Mouse (Mus musculus): ENCODE measurements around the gene Mvd.

Gene Mvd

DNA sequence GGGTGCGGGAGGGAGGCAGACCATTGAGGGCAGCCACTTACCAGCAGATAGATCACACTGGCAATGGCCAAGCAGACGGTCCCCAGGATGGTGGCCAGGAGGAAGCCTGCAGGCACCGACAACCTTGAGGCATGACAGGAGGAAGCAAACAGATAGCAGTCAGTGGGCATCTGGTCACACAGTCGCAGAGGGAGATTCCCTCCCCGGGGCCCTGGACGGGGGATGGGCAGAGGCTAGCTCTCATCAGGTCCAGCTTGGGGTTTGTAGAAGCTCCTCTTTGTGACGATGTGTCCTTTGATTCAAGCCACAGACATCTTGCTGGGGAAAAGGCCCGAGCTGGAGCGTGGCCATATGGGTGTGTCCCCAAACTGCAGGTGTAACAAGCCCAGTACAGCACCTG lies 17.1 kb downstream of the Mvd start:
- DNase-seq (ENCODE audit: low spot score) = no peak

DNA sequence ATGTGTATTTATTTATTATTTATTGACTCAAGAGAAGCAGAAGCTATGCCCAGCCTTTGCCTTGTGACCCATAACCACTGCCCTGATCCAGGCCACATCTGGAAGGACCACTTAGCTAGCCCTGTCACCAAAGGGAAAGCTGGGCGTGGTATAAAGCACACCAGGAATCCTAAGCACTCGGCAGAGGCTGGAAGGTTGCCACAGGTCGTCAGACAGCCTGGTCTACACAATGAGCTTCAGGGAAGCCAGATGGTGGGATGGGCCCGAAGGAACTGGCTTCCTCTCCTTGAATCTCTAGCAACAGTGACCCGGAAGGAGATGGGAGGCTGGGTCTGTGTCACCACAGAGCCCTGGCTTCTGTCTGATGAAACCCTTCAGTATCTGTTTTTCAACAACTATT lies 19.6 kb downstream of the Mvd start:
- no peak for DNase-seq (ENCODE audit: low spot score)

DNA sequence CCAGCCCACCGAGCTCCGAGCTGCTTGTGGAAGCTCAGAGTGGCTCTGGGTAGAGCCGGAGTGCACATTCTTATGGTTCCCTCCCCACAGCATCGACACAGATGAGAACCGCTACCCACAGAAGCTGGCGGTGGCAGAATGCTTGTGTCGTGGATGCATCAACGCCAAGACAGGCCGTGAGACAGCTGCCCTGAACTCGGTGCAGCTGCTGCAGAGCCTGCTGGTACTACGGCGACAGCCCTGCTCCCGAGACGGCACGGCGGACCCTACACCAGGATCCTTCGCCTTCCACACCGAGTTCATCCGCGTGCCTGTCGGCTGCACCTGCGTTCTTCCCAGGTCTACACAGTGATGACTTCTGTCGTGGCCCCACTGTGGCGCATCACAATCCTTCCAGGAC lies 20.0 kb downstream of the Mvd start:
- no peak for DNase-seq (ENCODE audit: low spot score)

DNA sequence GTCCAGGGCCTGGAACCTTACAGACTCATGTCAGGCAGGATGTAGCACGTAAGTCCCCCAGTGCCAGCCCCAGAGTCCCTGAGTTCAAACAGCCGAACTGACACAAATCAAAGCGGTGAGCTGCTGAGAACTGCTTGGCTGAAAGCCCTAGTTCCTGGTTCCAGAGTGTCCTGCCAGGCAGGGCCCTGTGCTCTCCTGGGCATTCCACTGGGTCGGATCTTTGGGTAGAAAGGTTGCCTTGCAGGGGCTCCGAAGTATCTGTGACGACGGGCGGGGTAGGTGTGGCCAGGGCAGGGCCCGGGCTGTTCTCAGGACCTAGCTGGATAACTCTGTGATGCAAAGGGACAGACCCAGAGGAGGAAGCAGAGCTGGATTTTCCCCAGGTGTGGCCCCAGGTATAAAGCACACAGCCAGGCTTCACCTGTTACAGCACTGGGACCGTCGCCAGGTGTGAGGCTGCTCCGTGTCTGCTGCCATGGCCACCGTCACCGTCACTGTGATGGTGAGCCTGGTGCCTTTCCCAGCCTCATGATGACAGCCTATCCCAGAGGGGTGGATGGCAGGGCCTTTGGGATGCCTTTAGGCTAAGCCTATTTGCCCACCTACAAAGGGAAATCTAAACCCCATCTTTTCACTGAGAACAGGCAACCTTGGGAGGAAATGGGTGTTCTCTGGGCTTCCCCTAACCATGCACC lies 21.7 kb downstream of the Mvd start, which contains the start of gene Il17c:
TSS of gene Il17c (plus strand) at position 645 of the 695 bp plus-strand sequence.
- DNase-seq (ENCODE audit: low spot score) = no peak

DNA sequence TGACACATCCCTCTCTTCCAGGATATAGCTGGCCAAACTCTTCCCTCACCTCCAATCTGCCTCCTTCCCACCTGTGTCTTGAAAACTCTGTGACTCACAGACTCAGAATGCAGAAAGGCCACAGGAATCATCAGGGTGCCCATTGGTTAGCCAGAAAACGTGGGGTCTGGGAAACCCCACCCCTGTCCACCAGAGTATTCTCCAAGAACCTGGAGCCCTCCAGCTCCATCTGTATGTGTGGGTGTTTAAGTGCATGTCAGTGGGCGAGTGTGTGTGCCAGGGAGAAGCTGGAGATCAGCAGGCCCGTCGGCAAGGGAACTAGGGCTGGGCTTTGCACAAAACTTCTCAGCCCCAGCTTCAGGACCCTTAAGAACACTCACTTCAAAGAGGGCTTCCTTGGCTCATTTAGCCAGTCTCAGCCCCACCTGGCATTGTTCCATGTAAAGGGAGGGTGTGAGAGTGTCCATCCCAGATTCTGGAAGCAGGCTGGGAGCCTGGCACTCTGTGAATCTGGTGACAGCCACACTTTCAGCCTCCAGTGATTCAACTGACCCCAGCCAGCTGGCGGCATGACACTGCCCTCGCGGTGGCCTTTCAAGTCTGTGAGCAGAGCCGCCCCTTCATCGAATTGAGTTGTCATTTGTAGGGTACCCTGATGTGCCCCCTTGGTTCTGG lies 23.2 kb downstream of the Mvd start:
- DNase-seq (ENCODE audit: low spot score) = no peak

DNA sequence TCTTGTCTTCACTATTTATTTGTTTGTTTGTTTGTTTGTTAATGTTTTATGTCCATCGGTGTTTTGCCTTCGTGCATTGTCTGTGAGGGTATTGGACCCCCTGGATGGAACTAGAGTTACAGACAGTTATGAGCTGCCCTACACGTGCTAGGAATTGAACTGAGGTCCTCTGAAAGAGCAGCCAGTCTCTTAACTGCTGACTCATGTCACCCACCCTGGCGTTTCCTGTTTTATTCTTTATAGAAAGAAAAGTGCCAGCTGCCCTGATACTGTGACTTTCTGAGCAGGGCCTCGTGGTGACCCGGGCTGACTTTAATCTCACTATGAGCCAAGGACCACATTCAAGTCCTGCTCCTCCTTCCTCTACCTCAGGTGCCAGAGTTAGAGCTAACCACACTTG lies 27.7 kb downstream of the Mvd start:
- no peak for DNase-seq (ENCODE audit: low spot score)

DNA sequence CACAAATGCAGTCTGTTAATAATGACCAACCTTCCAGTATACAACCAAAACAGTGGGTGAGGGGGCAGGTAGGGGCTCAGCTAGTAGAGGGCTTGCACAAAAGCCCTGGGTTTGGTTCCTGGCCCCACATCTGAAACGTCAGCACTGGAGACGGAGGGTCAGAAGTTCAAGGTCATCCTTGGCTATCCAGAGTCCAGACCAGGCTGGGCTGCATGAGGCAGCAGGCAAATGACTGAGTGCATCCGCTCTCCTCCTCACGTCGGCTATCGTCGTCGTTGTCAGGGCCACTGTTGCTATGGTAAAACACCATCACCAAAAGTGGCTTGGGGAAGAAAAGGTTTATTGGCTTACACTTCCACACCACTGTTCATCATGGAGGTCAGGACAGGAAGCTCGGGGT lies 28.9 kb downstream of the Mvd start:
- no peak for DNase-seq (ENCODE audit: low spot score)

DNA sequence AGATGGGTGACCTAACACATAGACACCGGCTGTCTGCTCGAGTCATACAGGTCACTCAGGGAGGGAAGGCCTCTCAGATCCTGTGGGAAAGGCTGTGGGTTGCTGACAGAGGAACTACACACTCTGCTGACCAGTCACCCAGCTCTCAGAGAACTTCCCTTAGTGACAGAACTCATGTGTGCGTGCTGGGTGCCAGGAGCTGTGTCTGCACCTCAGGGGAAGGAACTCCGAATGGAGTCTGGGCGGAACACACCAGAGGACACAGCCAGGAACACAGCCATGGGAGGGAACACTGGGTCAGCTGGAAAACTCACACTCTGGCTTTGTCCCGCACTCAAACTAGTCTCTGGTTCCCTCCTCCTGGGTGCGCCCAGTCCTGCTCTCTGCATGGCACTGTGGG lies 35.5 kb downstream of the Mvd start:
- DNase-seq (ENCODE audit: low spot score) = no peak

- no peak for DNase-seq (ENCODE audit: low spot score)
Measured at GRCm38 (mm10) chr8:122405146-122405805, 37.9 kb downstream of the Mvd start.

- no peak for DNase-seq (ENCODE audit: low spot score)
Measured at GRCm38 (mm10) chr8:122398186-122398585, 45.0 kb downstream of the Mvd start.

GRCm38 (mm10) chr8:122395291-122395690 lies 47.9 kb downstream of the Mvd start:
- no peak for DNase-seq (ENCODE audit: low spot score)

DNA sequence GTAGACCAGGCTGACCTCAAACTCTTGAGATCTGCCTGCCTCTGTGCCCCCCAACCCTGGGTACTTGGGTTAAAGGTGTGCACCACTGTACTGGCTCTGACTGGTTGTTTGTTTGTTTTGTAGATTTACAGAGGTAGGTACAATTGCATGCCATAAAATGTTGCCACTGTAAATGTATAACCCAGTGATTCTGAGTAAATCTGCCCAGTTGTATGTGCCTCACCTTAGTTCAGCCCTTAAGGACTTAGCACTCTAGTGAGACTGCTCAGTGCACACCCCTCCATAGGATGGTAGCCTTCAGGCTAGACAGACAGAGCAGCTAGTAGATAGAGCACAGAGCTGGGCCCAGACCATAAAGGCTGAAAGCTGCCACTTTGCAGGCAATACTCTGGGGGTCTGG lies 49.5 kb downstream of the Mvd start:
- no peak for DNase-seq (ENCODE audit: low spot score)

- DNase-seq (ENCODE audit: low spot score) = no peak
Measured at GRCm38 (mm10) chr8:122390758-122391157, 52.5 kb downstream of the Mvd start.

DNA sequence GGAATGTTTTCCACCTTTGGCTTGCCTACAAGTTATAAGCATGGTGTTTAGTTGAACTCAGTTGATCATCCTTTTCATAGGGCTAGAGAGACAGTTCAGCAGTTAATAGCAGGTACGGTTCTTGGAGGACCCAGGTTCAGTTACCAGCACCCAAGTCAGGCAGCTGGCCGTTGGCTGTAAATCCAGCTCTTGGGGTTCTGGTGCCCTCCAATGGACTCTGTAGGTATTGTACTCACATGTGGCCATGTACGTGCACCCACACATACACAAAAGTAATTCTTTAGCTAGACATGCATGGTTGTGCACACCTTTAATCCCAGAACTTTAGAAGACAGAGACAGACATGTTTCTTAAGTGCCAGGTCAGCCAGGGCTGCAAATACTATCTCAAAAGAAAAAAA lies 53.9 kb downstream of the Mvd start:
- no peak for DNase-seq (ENCODE audit: low spot score)
